Mouse (Mus musculus) stomach, embryonic 16.5 days (tissue): ENCODE measurements around the gene Eif4a1. TPM values are rescaled to one million over a fixed set of nuclear protein-coding genes. Genes with fewer than 3 reads are reported as not detected.

ENCODE experiments used
- ATAC-seq: fragments of 200-750 bp; cut with Nextera tagmentation; 2 replicates; pipeline ENCODE4 v1.8.0; 2017; ENCODE audit warnings: moderate number of reproducible peaks, moderate TSS enrichment; ENCODE audit not compliant: insufficient read depth, low FRiP score
- H3K27ac ChIP-seq: fragments of 300-500 bp; sonication (generic); 2 replicates; pipeline ENCODE4 v1.5.1; 2014; ENCODE audit warnings: low read length
- H3K27me3 ChIP-seq: fragments of 300-500 bp; sonication (generic); 2 replicates; pipeline ENCODE4 v1.6.1; 2014; ENCODE audit warnings: low read length, control low read depth, mixed read lengths; ENCODE audit not compliant: control insufficient read depth, insufficient read depth
- H3K36me3 ChIP-seq: fragments of 300-500 bp; sonication (generic); 2 replicates; pipeline ENCODE4 v1.6.1; 2014; ENCODE audit warnings: low read length; ENCODE audit not compliant: control insufficient read depth, insufficient read depth
- H3K4me1 ChIP-seq: fragments of 300-500 bp; sonication (generic); 2 replicates; pipeline ENCODE4 v1.6.1; 2014; ENCODE audit warnings: low read length, control low read depth, mixed read lengths; ENCODE audit not compliant: control insufficient read depth, insufficient read depth
- H3K4me2 ChIP-seq: fragments of 300-500 bp; sonication (generic); 2 replicates; pipeline ENCODE4 v1.6.1; 2014; ENCODE audit warnings: low read depth, low read length, mixed read lengths
- H3K4me3 ChIP-seq: fragments of 300-500 bp; sonication (generic); replicated peaks from 2 replicates; pipeline ENCODE4 v1.5.1; 2014; ENCODE audit warnings: mild to moderate bottlenecking, low read length
- H3K9ac ChIP-seq: fragments of 300-500 bp; sonication (generic); 2 replicates; pipeline ENCODE4 v1.6.1; 2014; ENCODE audit warnings: low read length
- H3K9me3 ChIP-seq: fragments of 300-500 bp; sonication (generic); replicated peaks from 2 replicates; pipeline ENCODE4 v1.6.1; 2016; ENCODE audit warnings: low read length, control low read depth; ENCODE audit not compliant: control insufficient read depth
- whole genome bisulfite sequencing: fragments of 180-500 bp; shearing (Covaris S2); extraction: QIAGEN DNeasy Blood & Tissue Kit; methylation state at CpG from one replicate; pipeline ENCODE4 v1.1.7; 2014; 5-methylcytosine and 5-hydroxymethylcytosine counted together
- polyA plus RNA-seq: library from polyadenylated mRNA; unstranded; fragments of >200 nt; fragmentation: Nextera tagmentation; extraction: Ambion mirVana; gene quantifications from 2 replicates; pipeline ENCODE4 v1.2.1, GENCODE M21; 2015

The Eif4a1 gene
- polyA plus RNA-seq, 1 experiment from 2014 or later: 462 TPM

GRCm38 (mm10) chr11:69656617-69657461 is 15.4 kb downstream of the Eif4a1 start:
- Histone ChIP-seq H3K36me3 (0 out of 2 replicates have a peak, but pooled peaks cover 9% of the 10 kb centered on the region), H3K4me1 (peaks cover 33% of the 10 kb centered on the region), H3K4me2 (peak overlapping the region; percentile 47), H3K9ac (peak overlapping the region; percentile 65), H3K9me3 (no peaks in the 10 kb centered on the region), H3K27me3 (no peaks in the 10 kb centered on the region), H3K4me3 (peak overlapping the region; percentile 26; the same call in 1 of the 2 replicates), H3K27ac (peak overlapping the region; percentile 94)
- 61% methylated on average over 10 of the region's 10 CpGs for WGBS
- ATAC-seq: peak; percentile 76

- peak overlapping the region; percentile 94 for H3K27ac ChIP-seq
Observed at GRCm38 (mm10) chr11:69656065-69656455, 16.2 kb downstream of the Eif4a1 start.

GRCm38 (mm10) chr11:69655264-69656064 is 16.8 kb downstream of the Eif4a1 start, which contains the start of gene Sox15:
TSS of gene Sox15 (plus strand) at chr11:69655314.
- peak within 1 kb of the TSS; percentile 94 for H3K27ac ChIP-seq
- H3K4me3 ChIP-seq: peak within 1 kb of the TSS; percentile 26
- H3K9me3 ChIP-seq: no peaks in the 10 kb centered on the region
- peak within 1 kb of the TSS; percentile 65 for H3K9ac ChIP-seq
- peak within 1 kb of the TSS; percentile 47 for H3K4me2 ChIP-seq
- peaks cover 27% of the 10 kb centered on the region for H3K4me1 ChIP-seq
- 29% methylated on average over 34 of the region's 34 CpGs for WGBS
- peaks cover 13% of the 10 kb centered on the region; the same call in 1 of the 2 replicates for H3K36me3 ChIP-seq
- H3K27me3 ChIP-seq: no peaks in the 10 kb centered on the region
- peak; percentile 62 for ATAC-seq

More at GRCm38 (mm10) chr11:69656065-69656455, 16.2 kb downstream of the Eif4a1 start:
- Histone ChIP-seq H3K4me2 (peak overlapping the region; percentile 47), H3K27me3 (no peaks in the 10 kb centered on the region), H3K9ac (peak overlapping the region; percentile 65), H3K4me1 (peaks cover 28% of the 10 kb centered on the region), H3K36me3 (0 out of 2 replicates have a peak, but pooled peaks cover 9% of the 10 kb centered on the region), H3K4me3 (peak overlapping the region; percentile 26), H3K9me3 (no peaks in the 10 kb centered on the region)
- 65% methylated on average over 5 of the region's 5 CpGs for WGBS
- peak; percentile 31; the same call in 1 of the 2 replicates for ATAC-seq

GRCm38 (mm10) chr11:69654760-69655159 is 17.5 kb downstream of the Eif4a1 start:
- 34% methylated on average over 9 of the region's 9 CpGs for WGBS
- Histone ChIP-seq H3K9me3 (no peaks in the 10 kb centered on the region), H3K4me2 (peak overlapping the region; percentile 47; the same call in 1 of the 2 replicates), H3K4me1 (peaks cover 27% of the 10 kb centered on the region), H3K27ac (peak overlapping the region; percentile 76), H3K27me3 (no peaks in the 10 kb centered on the region), H3K9ac (peak overlapping the region; percentile 61), H3K4me3 (peak overlapping the region; percentile 24; the same call in 1 of the 2 replicates), H3K36me3 (peaks cover 18% of the 10 kb centered on the region; the same call in 1 of the 2 replicates)
- 0 out of 2 replicates have a peak, but pooled peaks have one; percentile 5 for ATAC-seq

GRCm38 (mm10) chr11:69653399-69653798 is 18.8 kb downstream of the Eif4a1 start:
- Histone ChIP-seq H3K27ac (no peak overlapping the region), H3K4me3 (no peak overlapping the region), H3K9ac (0 out of 2 replicates have a peak overlapping the region, but pooled peaks have one; percentile 9), H3K36me3 (peaks cover 24% of the 10 kb centered on the region; the same call in 1 of the 2 replicates), H3K9me3 (no peaks in the 10 kb centered on the region), H3K27me3 (no peaks in the 10 kb centered on the region), H3K4me1 (peaks cover 27% of the 10 kb centered on the region), H3K4me2 (no peak overlapping the region)
- no peak for ATAC-seq
- WGBS: 72% methylated on average over 5 of the region's 5 CpGs

GRCm38 (mm10) chr11:69645860-69646259 is 26.4 kb downstream of the Eif4a1 start:
- Histone ChIP-seq H3K27ac (no peak overlapping the region), H3K27me3 (no peaks in the 10 kb centered on the region), H3K4me1 (no peaks in the 10 kb centered on the region), H3K9ac (no peak overlapping the region), H3K9me3 (no peaks in the 10 kb centered on the region), H3K36me3 (peaks cover 53% of the 10 kb centered on the region), H3K4me3 (no peak overlapping the region), H3K4me2 (no peak overlapping the region)
- WGBS: 89% methylated on average over 5 of the region's 5 CpGs
- no peak for ATAC-seq

GRCm38 (mm10) chr11:69635471-69635870 is 36.8 kb downstream of the Eif4a1 start:
- WGBS: 73% methylated on average over 3 of the region's 3 CpGs
- Histone ChIP-seq H3K27ac (no peak overlapping the region), H3K9me3 (no peaks in the 10 kb centered on the region), H3K4me1 (peaks cover 13% of the 10 kb centered on the region), H3K27me3 (no peaks in the 10 kb centered on the region), H3K4me2 (peak overlapping the region; percentile 23; the same call in 1 of the 2 replicates), H3K36me3 (no peaks in the 10 kb centered on the region), H3K4me3 (no peak overlapping the region), H3K9ac (no peak overlapping the region)
- no peak for ATAC-seq

- ATAC-seq: peak; percentile 70
- H3K36me3 ChIP-seq: no peaks in the 10 kb centered on the region
- peak overlapping the region; percentile 99 for H3K9ac ChIP-seq
- H3K27me3 ChIP-seq: no peaks in the 10 kb centered on the region
- H3K4me2 ChIP-seq: peak overlapping the region; percentile 73
- H3K4me3 ChIP-seq: peak overlapping the region; percentile 98
- no peaks in the 10 kb centered on the region for H3K9me3 ChIP-seq
- WGBS: 1% methylated on average over 43 of the region's 50 CpGs
- peak overlapping the region; percentile 97 for H3K27ac ChIP-seq
- peaks cover 13% of the 10 kb centered on the region for H3K4me1 ChIP-seq
Observed at GRCm38 (mm10) chr11:69633128-69633866, 38.9 kb downstream of the Eif4a1 start.
